Mouse (Mus musculus) adrenal gland, adult 10 weeks (tissue): Measurements from ENCODE around the gene Chrna5. TPM values are rescaled to one million over a fixed set of nuclear protein-coding genes. Genes with fewer than 3 reads are reported as not detected.

Experiments
- polyA plus RNA-seq: library from polyadenylated mRNA; stranded (reverse); fragments of 350-450 nt; fragmentation: Illumina TruSeq; extraction: RNeasy Lipid Tissue Mini Kit (QIAGEN cat#74804); gene quantifications from one replicate; pipeline ENCODE4 v1.2.3, GENCODE M21; 2014; ENCODE audit warnings: low read depth, low replicate concordance

Chrna5 gene
- 0.64 TPM for polyA plus RNA-seq

GRCm38 (mm10) chr9:54980674-54981073 lies at the start of gene Chrna5:
Chrna5 (plus strand) TSS chr9:54980880.

GRCm38 (mm10) chr9:54950575-54951321 lies 29.9 kb upstream of the Chrna5 start, which contains the start of the genes Psma4 and AY074887:
Psma4 (plus strand) TSS chr9:54950790.
AY074887 (minus strand) TSS chr9:54950998.

GRCm38 (mm10) chr9:55026275-55026663 lies 45.6 kb downstream of the Chrna5 start, which contains the start of gene Chrna3:
Chrna3 (minus strand) TSS chr9:55026562.

GRCm38 (mm10) chr9:55048211-55048880 lies 67.7 kb downstream of the Chrna5 start, which contains the start of gene Chrnb4:
Chrnb4 (minus strand) TSS chr9:55048779.

Other genes with a start within 250 kb of the Chrna5 start
- gene Wdr61, start 246.4 kb upstream of the Chrna5 start, polyA plus RNA-seq, result 109 TPM
- not detected for gene Crabp1, start 216.1 kb upstream of the Chrna5 start, polyA plus RNA-seq
- 202 TPM for gene Ireb2, start 117.1 kb upstream of the Chrna5 start, polyA plus RNA-seq
- gene Hykk, start 63.6 kb upstream of the Chrna5 start, polyA plus RNA-seq, result 5.6 TPM
- gene Psma4, start 30.1 kb upstream of the Chrna5 start, polyA plus RNA-seq, result 549 TPM
- gene AY074887, start 29.9 kb upstream of the Chrna5 start, polyA plus RNA-seq, result not detected
- gene Chrna3, start 45.7 kb downstream of the Chrna5 start, polyA plus RNA-seq, result 16.4 TPM
- 5.2 TPM for gene Chrnb4, start 67.9 kb downstream of the Chrna5 start, polyA plus RNA-seq
- 213 TPM for gene Ube2q2, start 168.0 kb downstream of the Chrna5 start, polyA plus RNA-seq
- gene Fbxo22, start 228.0 kb downstream of the Chrna5 start, polyA plus RNA-seq, result 55.1 TPM